Mouse (Mus musculus) E14TG2a.4 (cell line): ENCODE data around the gene Srbd1.

Experiments
- CTCF ChIP-seq: conservative IDR thresholded peaks from 2 replicates; pipeline ENCODE4 v1.5.1; 2014; ENCODE audit warnings: low read length
- POU5F1 ChIP-seq: IDR thresholded peaks from 2 replicates; pipeline ENCODE4 v1.6.1; 2014; ENCODE audit warnings: low read length, borderline replicate concordance

GRCm38 (mm10) chr17:86183788-86184187 is 38.8 kb upstream of the Srbd1 start:
- TF ChIP-seq CTCF, result no peak
- no peak for TF ChIP-seq POU5F1
